Mouse (Mus musculus) kidney, postnatal 10 days (tissue): ENCODE results near the gene Sdhaf1.

ENCODE experiments used
- DNase-seq: peaks from one replicate; pipeline ENCODE4 v3.0.0; 2021; ENCODE audit warnings: mixed read lengths

Sdhaf1 gene

GRCm38 (mm10) chr7:30323795-30324194 lies at the start of gene Sdhaf1:
Gene Sdhaf1 (minus strand): TSS chr7:30323895.
- DNase-seq: no peak

GRCm38 (mm10) chr7:30367466-30367865 lies 43.8 kb upstream of the Sdhaf1 start:
- DNase-seq: no peak

- DNase-seq: no peak
These were observed 39.6 kb upstream of the Sdhaf1 start for GRCm38 (mm10) chr7:30363344-30363738.

- peak; percentile 82 for DNase-seq
These were observed 39.1 kb upstream of the Sdhaf1 start, which contains the start of gene Lrfn3 for GRCm38 (mm10) chr7:30362652-30363343. Gene Lrfn3 (minus strand): TSS chr7:30362772.

GRCm38 (mm10) chr7:30360028-30360427 lies 36.3 kb upstream of the Sdhaf1 start:
- no peak for DNase-seq

- peak; percentile 50 for DNase-seq
These were observed 35.7 kb upstream of the Sdhaf1 start for GRCm38 (mm10) chr7:30359276-30359865.

GRCm38 (mm10) chr7:30358378-30359186 lies 34.9 kb upstream of the Sdhaf1 start:
- no peak for DNase-seq

GRCm38 (mm10) chr7:30354059-30354458 lies 30.4 kb upstream of the Sdhaf1 start:
- no peak for DNase-seq

- peak; percentile 82 for DNase-seq
These were observed 29.7 kb upstream of the Sdhaf1 start for GRCm38 (mm10) chr7:30353279-30353822.

GRCm38 (mm10) chr7:30347828-30348227 lies 24.1 kb upstream of the Sdhaf1 start:
- DNase-seq: peak; percentile 80

- DNase-seq: peak; percentile 89
These were observed 23.1 kb upstream of the Sdhaf1 start for GRCm38 (mm10) chr7:30346635-30347379.

GRCm38 (mm10) chr7:30339432-30340109 lies 15.9 kb upstream of the Sdhaf1 start:
- DNase-seq: no peak

- DNase-seq: peak; percentile 94
These were observed 12.7 kb upstream of the Sdhaf1 start for GRCm38 (mm10) chr7:30336384-30336783.

- no peak for DNase-seq
These were observed 12.0 kb upstream of the Sdhaf1 start for GRCm38 (mm10) chr7:30335688-30336087.

- no peak for DNase-seq
These were observed 10.9 kb upstream of the Sdhaf1 start for GRCm38 (mm10) chr7:30334563-30334962.

- DNase-seq: peak; percentile 90
These were observed 9.7 kb upstream of the Sdhaf1 start for GRCm38 (mm10) chr7:30333436-30333835.

GRCm38 (mm10) chr7:30332622-30333259 lies 9.0 kb upstream of the Sdhaf1 start:
- no peak for DNase-seq

GRCm38 (mm10) chr7:30331887-30332286 lies 8.2 kb upstream of the Sdhaf1 start:
- DNase-seq: peak; percentile 86

GRCm38 (mm10) chr7:30328379-30328778 lies 4.7 kb upstream of the Sdhaf1 start:
- DNase-seq: no peak

- DNase-seq: peak; percentile 72
These were observed 3.4 kb upstream of the Sdhaf1 start for GRCm38 (mm10) chr7:30327140-30327539.

GRCm38 (mm10) chr7:30326427-30326826 lies 2.7 kb upstream of the Sdhaf1 start:
- DNase-seq: no peak
